Mouse (Mus musculus): Measurements from ENCODE around the gene Greb1. TPM values are rescaled to one million over a fixed set of nuclear protein-coding genes. Genes with fewer than 3 reads are reported as not detected.
"Not testable (repeated sequence)": the region's sequence is repeated elsewhere in the genome, so short reads cannot be mapped to it uniquely, and the experiment has no call there.

Greb1 gene
- total RNA-seq, 2 experiments from 2014 or later = not detected

DNA sequence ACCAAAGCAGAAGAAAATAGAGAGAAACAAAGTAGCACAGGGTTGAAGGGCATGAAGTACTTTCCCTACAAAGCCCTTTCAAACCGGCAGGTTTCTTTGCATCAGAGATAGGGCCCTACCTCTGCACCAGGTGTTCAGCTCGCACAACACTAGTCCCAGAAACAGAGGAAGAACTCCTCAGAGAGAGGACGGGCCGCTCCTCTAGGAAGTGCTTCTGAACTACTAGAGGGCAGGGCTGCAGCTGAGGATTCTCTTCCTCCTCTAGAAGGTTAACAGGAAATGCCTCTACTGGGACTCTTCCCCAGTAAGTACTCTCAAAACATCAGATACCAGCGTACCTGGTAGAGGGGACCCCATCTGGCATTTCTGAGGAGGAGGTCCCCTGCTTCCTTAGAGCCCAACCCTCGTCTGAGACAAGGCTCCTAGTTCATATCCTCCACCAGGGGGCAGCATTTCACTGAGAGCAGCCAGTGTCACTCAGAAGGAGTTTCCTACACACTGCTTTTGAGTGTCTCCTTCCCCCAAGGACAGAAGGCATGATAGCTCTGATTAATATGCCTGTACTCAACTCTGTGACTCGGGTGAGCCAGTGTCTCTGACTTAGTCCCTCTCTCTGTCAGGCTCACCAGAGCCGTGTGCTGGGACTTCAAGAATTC lies 81.9 kb downstream of the Greb1 start:
- ATAC-seq (replicated peaks; ENCODE audit: low FRiP score, poor library complexity, severe bottlenecking) = no peak

DNA sequence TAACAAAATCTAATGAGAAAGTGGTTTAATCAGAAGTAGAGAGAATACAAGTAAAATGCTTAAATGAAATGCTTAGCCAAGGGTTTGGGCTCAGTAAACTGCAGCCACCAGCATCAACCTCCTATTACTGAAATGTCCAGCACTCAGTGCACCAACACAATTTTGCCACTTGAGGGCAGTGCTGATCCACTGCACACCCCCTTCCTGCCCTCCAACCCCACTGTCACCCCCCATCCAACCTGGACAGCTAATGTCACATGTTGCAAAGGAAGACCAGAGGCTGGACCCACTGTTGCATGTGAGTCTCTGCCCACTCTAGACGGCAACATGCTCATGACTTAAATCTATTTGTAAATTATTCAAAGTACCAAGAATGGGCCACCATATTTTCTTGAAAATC lies 83.0 kb downstream of the Greb1 start:
- ATAC-seq (replicated peaks; ENCODE audit: low FRiP score, poor library complexity, severe bottlenecking) = no peak

DNA sequence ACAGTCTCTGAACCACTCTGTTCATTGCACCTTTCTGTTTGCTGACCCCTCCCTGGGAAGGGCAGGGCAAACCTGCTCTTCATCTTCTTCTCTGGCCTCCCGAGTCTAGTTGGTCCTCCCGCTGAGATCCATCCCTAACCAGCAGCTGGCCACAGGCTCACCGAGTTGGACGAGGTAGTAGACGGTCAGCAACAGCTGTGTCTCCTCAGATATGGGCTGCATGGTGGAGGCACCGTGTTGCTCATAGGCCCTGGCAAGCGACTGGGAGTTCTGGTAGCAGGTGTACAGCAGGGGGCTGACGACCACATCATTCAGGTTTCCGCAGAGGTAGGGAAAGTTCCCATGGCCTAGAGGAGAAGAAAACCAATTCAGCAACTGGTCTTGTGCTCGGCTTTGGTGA lies 86.1 kb downstream of the Greb1 start:
- no peak for ATAC-seq (replicated peaks; ENCODE audit: low FRiP score, poor library complexity, severe bottlenecking)

DNA sequence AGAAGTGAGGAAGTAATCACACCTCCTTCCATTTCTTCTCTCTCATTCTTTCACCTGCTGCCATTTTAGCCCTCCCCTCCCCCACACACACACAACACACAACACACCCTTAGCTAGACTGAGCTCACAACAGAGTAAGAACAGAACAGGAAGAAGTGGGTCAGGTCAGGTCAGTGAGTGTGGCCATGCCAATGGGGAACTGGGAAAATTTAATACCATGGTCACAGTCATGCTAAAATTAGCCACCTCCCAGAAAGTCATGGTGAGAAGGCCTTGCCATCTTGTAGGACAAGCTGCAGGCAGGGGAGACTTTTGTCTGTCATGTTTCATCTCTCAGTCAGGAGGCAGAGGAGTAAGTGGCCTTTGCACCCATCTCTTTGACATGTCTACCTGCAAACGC lies 102.0 kb downstream of the Greb1 start:
- no peak for ATAC-seq (replicated peaks; ENCODE audit: low FRiP score, poor library complexity, severe bottlenecking)

DNA sequence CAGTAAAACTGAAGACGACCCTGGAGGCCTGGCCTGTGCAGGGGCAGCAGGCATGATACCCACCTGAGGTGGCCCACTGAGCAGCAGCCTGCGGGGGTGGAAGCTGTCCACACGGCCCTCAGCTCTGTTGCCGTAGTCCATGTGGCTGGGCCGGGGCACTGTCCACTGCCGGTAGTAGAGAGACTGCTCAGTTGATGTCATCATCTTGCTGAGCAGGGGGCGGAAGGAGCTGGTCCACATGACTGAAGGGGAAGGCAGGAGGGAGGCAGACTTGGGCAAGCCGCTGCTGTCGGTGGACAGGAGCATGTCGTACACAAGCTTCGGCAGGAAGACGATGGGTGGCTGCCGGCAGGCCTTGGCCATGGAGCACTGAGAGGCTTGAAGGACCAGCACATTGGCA lies 104.5 kb downstream of the Greb1 start:
- ATAC-seq (replicated peaks; ENCODE audit: low FRiP score, poor library complexity, severe bottlenecking) = no peak

DNA sequence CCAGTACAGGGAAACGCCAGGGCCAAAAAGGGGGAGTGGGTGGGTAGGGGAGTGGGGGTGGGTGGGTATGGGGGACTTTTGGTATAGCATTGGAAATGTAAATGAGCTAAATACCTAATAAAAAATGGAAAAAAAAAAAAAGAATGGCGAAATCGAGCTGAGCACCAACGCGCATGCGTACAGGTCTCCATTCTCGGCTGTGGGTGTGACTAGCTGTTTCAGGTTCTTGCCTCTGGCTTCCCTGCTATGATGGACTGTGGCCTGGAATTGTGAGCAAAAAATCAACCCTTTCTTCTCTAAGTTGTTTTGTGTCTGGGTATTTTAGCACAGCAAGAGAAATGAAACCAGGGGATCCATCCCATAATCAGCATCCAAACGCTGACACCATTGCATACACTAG lies 105.4 kb downstream of the Greb1 start:
- not testable (repeated sequence) for ATAC-seq (replicated peaks; ENCODE audit: low FRiP score, poor library complexity, severe bottlenecking)

DNA sequence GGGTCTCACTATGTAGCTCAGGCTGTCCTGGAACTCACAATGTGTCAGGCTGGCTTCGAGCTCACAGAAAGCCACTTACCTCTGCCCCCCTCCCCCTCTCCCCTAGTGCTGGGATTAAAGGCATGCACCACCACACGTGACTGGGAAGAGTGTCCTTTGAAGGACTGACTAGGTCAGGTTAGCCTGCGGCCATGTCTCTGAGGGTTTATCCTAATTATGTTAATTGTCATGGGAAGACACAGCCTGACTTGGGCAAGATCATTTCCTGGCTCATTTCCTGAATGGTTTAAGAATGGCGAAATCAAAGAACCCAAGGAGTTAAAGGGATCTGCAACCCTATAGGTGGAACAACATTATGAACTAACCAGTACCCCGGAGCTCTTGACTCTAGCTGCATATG lies 105.9 kb downstream of the Greb1 start:
- ATAC-seq (replicated peaks; ENCODE audit: low FRiP score, poor library complexity, severe bottlenecking) = no peak

DNA sequence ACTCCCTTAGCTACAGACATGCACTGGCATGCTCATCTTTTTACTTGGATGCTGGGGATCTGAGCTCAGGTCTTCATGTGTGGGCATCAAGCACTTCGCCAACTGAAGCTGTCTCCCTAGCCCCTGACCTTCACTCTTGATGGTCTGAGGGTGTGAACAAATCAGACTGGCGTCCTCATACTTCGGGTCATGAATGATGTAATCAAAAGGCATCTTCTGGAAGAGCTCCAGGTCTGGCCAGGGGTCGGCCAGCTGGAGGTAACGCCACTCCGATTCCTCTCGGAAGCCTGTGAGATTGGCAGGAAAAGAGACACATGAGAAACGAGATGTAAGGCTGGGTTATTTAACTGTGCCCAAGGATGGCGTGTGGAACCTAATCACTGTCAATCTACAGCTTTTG lies 110.1 kb downstream of the Greb1 start:
- ATAC-seq (replicated peaks; ENCODE audit: low FRiP score, poor library complexity, severe bottlenecking) = no peak

DNA sequence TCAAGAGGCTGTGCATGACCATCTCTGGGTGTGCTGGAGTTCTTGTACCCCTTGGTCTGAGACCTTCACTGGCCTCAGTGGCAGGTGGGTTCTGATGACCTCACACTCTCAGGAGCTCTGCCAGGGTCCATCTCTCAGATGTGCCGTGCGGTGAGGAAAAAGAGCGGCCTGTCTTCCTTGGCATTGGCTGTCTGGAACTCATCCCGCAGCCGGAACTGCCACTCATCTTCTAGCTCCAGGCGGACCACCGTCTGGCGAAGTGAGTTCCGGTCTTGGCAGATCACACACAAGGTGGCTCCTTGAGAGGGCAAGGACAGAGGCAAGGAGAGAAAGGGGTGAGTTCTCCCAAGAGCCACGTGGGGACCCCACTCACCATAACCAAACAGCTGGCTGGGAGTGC lies 128.4 kb downstream of the Greb1 start:
- no peak for ATAC-seq (replicated peaks; ENCODE audit: low FRiP score, poor library complexity, severe bottlenecking)

DNA sequence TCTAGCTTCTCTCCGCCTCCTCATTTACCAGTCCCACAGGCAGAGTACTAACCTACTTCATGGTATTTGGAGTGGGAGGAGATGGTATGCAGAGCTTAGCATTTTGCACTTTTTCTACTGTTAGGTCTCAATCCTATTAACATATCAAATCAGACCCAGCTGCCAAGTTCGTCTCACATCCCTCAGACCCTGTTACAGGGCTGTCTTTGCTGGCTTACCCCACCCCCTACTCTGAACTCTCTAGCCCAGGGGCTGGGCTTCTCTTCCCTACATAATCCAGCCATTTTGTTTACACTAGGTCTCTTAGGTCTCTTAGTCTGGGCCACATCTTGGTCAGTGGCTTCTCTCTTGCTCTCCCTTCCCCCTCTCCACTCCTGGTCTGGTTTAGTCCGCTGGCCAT lies 131.5 kb downstream of the Greb1 start:
- ATAC-seq (replicated peaks; ENCODE audit: low FRiP score, poor library complexity, severe bottlenecking) = no peak

DNA sequence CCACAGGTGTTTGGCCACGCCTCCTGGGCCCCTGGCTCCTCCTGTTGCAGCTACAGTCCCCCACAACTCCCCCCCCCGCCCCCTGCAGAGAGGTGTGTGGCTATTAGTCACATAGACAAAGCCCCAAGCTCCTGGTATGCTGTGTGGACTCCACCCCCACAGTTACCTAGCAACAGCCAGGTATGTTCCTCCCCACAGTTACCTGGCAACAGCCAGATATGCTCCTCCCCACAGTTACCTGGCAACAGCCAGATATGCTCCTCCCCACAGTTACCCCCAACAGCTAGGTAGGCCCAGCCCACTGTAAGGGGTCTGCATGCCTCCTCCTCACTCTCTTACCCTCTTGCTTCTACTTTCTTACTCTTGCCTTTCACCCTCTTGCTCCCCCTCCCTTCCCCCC lies 135.7 kb downstream of the Greb1 start:
- ATAC-seq (replicated peaks; ENCODE audit: low FRiP score, poor library complexity, severe bottlenecking) = no peak

DNA sequence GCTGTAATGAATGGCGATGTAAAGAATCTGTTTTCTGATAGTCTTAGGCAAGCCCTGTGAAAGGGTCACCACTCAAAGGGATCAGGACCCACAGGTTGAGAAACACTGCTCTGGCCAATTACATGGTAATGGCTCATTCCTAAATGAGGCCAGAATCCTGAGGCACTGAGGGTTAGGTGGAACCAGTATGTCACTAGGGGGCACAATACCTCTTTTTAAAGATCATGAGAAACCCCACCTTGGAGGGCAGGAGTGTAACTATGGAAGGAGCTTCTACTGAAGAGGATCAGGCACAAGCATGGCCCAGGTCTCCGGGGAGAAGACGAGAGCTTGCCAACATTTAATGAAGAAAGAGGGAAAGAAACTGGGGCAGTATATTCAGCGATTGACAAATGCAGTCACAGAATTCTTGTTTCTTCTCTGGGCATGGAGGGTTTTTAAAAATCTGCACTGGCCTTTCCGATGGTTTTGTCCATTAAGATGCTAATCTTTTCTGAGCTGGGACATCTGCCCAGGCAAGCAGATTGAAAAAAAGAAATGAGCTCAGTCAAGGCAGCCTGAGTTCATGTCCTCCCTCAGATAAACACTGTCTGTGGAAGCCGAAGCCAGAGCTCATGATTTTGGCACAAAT lies 137.6 kb downstream of the Greb1 start:
- ATAC-seq (replicated peaks; ENCODE audit: low FRiP score, poor library complexity, severe bottlenecking) = no peak

DNA sequence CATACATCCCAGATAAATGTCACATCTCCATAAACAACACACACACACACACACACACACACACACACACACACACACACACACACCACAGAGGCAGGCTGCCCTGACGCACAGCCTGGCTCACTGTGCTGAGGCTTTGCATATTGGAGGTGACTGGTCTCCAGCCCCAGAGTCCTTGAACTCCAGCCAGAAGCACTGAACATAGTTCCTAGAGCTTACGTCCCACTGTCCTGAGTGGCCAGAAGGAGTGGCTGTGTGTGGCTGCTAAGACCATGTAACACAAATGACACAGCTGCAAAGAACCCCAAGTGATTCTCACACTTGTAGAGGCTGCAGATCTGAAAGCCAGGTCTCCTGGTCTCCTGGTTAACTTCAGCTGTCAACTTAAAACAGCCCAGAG lies 138.8 kb downstream of the Greb1 start:
- ATAC-seq (replicated peaks; ENCODE audit: low FRiP score, poor library complexity, severe bottlenecking) = no peak

DNA sequence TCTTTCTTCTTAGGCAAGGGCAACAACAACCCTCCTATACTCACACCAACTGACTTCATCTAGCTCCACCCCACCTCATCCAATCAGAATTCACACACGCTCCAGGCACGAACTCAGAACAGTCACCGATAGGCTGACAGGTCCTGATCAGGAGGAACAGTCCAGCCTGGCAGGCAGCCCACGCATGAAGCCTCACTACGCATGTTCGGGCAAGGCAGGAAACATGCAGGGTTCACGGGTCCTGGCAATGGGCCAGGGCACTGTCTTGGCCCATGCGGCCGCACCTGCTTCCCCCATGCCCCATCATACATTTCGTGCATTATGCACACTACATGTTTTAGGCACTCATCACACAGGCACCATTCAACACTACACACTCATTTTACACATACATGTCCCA lies 139.2 kb downstream of the Greb1 start:
- no peak for ATAC-seq (replicated peaks; ENCODE audit: low FRiP score, poor library complexity, severe bottlenecking)

DNA sequence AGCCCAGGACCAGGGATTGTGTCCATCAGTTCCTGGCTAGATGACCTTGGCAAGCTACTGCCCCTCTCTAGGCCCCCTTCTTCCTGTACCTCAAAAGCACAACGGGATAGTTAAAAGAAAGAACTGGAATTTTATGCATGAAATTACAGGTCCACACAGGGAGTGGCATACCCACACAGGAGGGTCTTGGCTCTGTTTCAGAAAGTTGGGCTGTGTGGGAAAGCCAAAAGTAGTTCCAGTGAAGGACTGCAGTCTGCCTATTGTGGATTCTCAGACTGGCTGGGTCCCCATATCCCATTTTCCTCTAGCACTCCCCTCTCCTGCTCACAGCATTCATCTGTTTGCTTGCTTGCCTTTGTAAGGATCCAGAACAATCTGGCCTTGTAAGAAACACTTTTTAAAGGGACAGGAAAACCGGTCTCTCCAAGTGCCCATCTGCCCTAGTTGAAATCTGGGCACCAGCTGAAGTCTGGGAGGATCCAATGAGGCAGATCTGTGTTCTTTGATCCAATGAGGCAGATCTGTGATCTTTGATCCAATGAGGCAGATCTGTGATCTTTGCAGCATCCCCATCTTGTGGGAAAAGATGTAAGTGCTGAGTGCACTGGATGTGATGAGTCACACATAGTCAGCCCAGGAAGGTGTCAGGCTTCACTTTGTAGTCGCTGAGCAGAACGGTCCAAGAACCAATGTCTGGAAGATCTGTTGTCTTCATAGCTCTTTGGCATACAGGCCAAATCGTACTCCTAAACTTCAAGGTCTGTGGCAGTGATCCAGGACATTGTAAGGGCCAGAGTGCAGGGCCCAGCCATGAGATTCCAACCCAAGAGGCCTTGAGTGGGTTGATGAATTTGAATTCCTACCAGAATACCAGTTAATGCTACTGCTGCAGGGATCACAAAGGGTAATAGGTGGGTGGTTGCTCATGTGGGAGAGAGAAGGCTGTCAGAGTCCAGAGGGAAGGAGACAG lies 143.5 kb downstream of the Greb1 start:
- ATAC-seq (replicated peaks; ENCODE audit: low FRiP score, poor library complexity, severe bottlenecking) = no peak

DNA sequence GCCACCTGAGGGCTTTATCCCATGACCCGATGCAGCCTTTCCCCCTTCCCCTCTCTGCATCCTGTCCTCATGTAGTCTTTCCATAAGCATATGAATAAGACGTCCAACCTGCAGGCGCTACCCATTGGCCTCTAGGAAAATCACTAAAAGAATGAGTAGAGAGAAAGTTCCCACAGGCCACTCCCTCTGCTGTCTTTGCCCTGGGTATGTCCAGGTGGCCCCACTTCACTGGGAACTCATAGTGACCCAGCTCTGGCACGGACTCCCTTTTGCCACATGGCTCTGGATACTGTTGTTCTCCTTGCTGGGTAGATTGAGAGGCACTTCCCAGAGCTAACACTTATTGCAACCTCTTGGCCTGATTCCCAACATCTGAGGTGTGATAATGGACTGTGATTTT lies 145.1 kb downstream of the Greb1 start:
- no peak for ATAC-seq (replicated peaks; ENCODE audit: low FRiP score, poor library complexity, severe bottlenecking)

DNA sequence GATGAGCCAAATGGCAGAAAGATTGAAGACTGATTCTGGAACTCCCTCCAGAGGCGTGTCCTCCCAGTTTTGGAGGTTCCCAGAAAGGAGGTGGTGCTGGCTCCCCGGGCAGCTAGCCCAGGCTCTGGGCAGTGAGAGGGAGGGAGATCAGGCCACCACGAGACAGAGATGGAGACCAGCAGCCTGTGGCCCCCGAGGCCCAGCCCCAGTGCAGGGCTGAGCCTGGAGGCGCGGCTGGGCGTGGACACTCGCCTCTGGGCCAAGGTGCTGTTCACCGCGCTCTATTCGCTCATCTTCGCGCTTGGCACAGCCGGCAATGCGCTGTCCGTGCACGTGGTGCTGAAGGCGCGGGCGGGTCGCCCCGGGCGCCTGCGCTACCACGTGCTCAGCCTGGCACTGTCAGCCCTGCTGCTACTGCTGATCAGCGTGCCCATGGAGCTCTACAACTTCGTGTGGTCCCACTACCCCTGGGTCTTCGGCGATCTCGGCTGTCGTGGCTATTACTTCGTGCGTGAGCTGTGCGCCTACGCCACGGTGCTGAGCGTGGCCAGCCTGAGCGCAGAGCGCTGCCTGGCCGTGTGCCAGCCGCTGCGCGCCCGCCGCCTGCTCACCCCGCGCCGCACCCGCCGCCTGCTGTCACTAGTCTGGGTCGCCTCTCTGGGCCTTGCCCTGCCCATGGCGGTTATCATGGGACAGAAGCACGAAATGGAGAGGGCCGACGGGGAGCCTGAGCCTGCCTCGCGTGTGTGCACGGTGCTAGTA lies 147.2 kb downstream of the Greb1 start, which contains the start of gene Ntsr2:
Gene Ntsr2 (plus strand): TSS at position 51 of the 762 bp plus-strand sequence.
- ATAC-seq (replicated peaks; ENCODE audit: low FRiP score, poor library complexity, severe bottlenecking) = no peak

DNA sequence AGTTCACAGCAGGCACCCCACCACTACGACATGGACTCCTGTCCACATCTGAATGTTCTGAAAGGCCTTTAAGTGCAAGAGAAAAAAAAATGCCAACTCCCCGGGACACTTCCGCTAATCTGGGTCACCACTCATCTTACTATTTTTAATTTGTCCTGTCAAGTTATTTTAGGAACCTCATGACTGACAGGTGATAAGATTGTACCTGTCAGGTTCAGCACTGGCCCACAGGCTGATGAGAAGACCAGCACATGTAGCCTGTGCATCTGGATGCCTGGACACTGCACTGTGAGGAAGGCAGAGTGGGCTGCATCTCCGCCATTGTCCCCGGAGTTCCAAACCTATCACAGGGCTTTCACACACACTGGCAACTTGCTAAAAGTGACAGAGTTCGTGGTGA lies 150.9 kb downstream of the Greb1 start:
- ATAC-seq (replicated peaks; ENCODE audit: low FRiP score, poor library complexity, severe bottlenecking) = no peak

DNA sequence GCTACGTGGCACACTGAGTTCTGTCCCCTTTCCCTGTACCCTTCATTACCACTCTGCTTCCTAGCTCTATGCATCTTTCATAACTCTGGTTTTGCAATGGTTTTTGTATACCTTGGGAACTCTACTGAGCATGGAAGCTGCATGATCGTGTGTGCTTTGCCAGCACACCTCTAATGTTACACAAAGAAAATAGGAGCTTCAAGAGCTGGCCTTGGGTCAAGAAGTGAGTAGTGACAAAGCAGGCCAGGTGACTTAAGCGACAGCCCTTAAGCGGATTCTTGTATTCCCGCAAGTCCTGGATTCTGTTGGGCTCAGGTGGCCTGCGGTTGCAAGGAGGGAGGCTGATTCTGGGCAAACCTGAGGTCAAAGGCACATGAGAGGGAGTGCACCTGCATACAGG lies 152.4 kb downstream of the Greb1 start:
- ATAC-seq (replicated peaks; ENCODE audit: low FRiP score, poor library complexity, severe bottlenecking) = no peak

DNA sequence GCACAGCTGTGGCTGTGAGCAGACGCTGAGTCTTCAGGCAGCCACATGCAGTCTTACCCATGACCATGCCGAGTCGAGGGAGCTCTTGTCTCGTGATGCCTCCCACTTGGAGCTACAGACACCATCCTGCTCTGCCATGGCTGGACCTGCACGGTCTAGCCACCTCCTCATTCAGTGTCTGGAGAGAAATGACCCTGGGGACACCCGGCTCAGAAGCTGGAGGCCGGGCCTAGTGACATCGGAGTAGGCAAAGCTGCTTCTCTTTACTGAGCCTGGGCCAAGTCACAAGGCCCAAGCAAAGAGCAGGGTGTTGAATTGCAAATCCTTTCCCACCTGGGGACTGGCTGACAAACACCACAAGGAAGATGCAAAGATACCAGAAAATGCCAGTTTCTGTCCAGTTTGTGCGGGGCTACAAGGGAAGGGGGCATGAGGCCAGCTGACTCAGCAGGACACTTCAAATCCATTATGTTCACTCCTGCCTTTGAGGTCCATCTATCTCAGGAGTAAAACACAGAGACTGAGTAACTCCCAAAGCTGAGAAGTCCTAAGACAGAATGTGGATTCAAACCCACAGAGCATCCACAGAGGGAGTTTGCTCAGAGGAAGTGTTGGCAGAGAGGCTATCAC lies 153.8 kb downstream of the Greb1 start:
- ATAC-seq (replicated peaks; ENCODE audit: low FRiP score, poor library complexity, severe bottlenecking) = no peak

All from erythroblast, adult 5-6 weeks (primary cell).